Mouse (Mus musculus) urinary bladder, postnatal 36 days (tissue): ENCODE results near the gene Sdhb.

Experiments
- DNase-seq, 2 experiments: peaks; one replicate each; pipeline ENCODE4 v3.0.0; 2022; ENCODE audit warnings: low spot score in 2 of 2, mixed read lengths in 1 of 2

Gene Sdhb

GRCm38 (mm10) chr4:140975356-140975755 is 14.4 kb downstream of the Sdhb start:
- DNase-seq: no peak

GRCm38 (mm10) chr4:140977278-140977677 is 16.3 kb downstream of the Sdhb start:
- no peak for DNase-seq

GRCm38 (mm10) chr4:140977886-140978692 is 17.1 kb downstream of the Sdhb start:
- DNase-seq: no peak

- DNase-seq: no peak
Measured at GRCm38 (mm10) chr4:140981605-140982004, 20.6 kb downstream of the Sdhb start.

- no peak for DNase-seq
Measured at GRCm38 (mm10) chr4:140982808-140983207, 21.8 kb downstream of the Sdhb start.

GRCm38 (mm10) chr4:140983442-140983841 is 22.4 kb downstream of the Sdhb start:
- peak; percentile 55 to 74 for DNase-seq

GRCm38 (mm10) chr4:140984544-140984943 is 23.5 kb downstream of the Sdhb start:
- peak; percentile 55 to 58 for DNase-seq

GRCm38 (mm10) chr4:140986024-140986710 is 25.2 kb downstream of the Sdhb start:
- no peak for DNase-seq

GRCm38 (mm10) chr4:140986711-140987395 is 25.9 kb downstream of the Sdhb start, which contains the start of gene Atp13a2:
TSS of gene Atp13a2 (plus strand) at chr4:140986873.
- peak; percentile 88 to 91 for DNase-seq

- no peak for DNase-seq
Measured at GRCm38 (mm10) chr4:140987476-140987875, 26.5 kb downstream of the Sdhb start.

GRCm38 (mm10) chr4:140988706-140989290 is 27.8 kb downstream of the Sdhb start:
- no peak for DNase-seq

GRCm38 (mm10) chr4:140989447-140989846 is 28.4 kb downstream of the Sdhb start:
- no peak for DNase-seq

GRCm38 (mm10) chr4:140992215-140992614 is 31.2 kb downstream of the Sdhb start:
- DNase-seq: no peak

GRCm38 (mm10) chr4:140993846-140994245 is 32.8 kb downstream of the Sdhb start:
- no peak for DNase-seq

GRCm38 (mm10) chr4:140995811-140996210 is 34.8 kb downstream of the Sdhb start:
- DNase-seq: no peak

GRCm38 (mm10) chr4:140996812-140997211 is 35.8 kb downstream of the Sdhb start:
- no peak for DNase-seq

GRCm38 (mm10) chr4:141005983-141006382 is 45.0 kb downstream of the Sdhb start:
- DNase-seq: no peak

- peak in 1 of 2 experiments; percentile 62 for DNase-seq
Measured at GRCm38 (mm10) chr4:141008028-141008427, 47.0 kb downstream of the Sdhb start.

GRCm38 (mm10) chr4:141010118-141010517 is 49.1 kb downstream of the Sdhb start, which contains the start of gene Mfap2:
TSS of gene Mfap2 (plus strand) at chr4:141010418.
- no peak for DNase-seq

- no peak for DNase-seq
Measured at GRCm38 (mm10) chr4:141010526-141010925, 49.5 kb downstream of the Sdhb start.

- no peak for DNase-seq
Measured at GRCm38 (mm10) chr4:141010941-141011429, 50.0 kb downstream of the Sdhb start.
